Mouse (Mus musculus) heart, postnatal 0 days (tissue): ENCODE results near the gene Nebl.

Source experiments
- CTCF ChIP-seq: IDR thresholded peaks from 2 replicates; pipeline ENCODE4 v1.5.1; 2016; ENCODE audit warnings: antibody characterized with exemption, control low read depth, low read depth
- EP300 ChIP-seq: IDR thresholded peaks from 2 replicates; pipeline ENCODE4 v1.6.1; 2016; ENCODE audit warnings: antibody characterized with exemption, low read depth

GRCm38 (mm10) chr2:17671566-17671965, 59.7 kb downstream of the Nebl start:
- TF ChIP-seq CTCF (no peak), EP300 (no peak)
